Mouse (Mus musculus): Measurements from ENCODE around the gene Paqr5. TPM values are rescaled to one million over a fixed set of nuclear protein-coding genes. Genes with fewer than 3 reads are reported as not detected.

The Paqr5 gene
- 0.19 and 0.29 TPM in 2 replicates for polyA plus RNA-seq (2012; rRNA removed)

DNA sequence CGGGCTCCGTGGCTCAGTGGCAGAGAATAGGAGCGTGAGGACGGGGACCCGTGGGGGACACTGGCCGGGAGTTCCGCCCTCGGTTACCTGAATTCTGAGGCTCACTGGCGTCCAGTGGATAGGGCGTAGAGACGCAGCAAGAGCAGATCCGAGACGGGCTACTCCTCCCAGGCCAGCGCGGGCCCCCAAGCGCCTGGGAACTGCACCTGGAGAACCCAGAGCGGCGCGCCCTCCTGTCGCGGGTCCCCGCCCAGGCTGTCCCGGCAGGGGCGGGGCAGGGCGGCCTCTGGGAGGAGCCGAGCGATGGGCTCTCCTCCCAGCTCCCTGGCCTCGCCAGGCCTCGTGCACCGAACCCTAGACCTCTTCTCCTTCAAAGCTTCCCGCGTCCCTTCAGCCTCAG is at the start of gene Paqr5:
Gene Paqr5, minus strand, starts transcription at position 257 of the 400 bp plus-strand sequence.

GRCm38 (mm10) chr9:61946623-61947401 is 79.8 kb downstream of the Paqr5 start, which contains the start of gene Kif23:
Kif23 (minus strand) TSS chr9:61946774.

DNA sequence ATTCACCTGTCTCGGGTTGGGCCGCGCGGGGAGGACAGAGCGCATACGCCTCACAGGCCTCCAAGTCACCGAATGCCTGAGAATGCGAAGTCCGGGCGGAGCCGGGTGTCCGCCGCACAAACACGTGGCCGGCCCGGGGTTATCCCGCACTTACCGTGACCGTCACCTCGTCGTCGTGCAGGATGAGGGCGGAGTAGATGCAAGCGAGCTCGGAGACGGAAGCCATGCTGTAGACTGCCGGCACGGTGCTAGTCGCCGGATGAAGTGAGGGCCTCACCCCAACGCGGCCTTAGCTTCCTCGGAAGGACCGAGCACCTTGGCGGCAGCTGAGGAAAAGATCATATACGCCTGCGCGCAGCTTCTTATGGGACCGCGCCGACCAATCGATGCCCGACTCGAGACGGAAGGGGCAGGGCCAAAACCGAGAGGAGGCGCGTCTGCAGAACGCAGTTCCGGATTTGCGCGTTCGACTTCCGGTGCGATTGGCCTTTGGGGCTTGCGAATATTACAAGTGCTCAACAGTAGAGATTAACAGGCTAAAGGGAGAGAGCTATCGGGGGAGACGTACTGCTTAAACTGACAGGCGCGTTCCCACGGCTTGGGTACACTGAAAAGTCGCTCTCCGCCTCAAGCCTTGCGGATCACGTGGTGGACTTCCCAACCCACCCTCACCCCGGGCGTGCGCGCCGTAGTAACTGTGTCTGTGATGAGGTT is 112.3 kb downstream of the Paqr5 start, which contains the start of gene Rplp1:
Gene Rplp1, minus strand, starts transcription at position 340 of the 714 bp plus-strand sequence.

Other genes starting within 250 kb of the Paqr5 start
- gene Rplp1, start 112.3 kb downstream of the Paqr5 start, polyA plus RNA-seq (2012; rRNA removed): 5,257 and 5,525 TPM in 2 replicates
- 11.5 and 11.7 TPM in 2 replicates for gene Kif23, start 80.1 kb downstream of the Paqr5 start, polyA plus RNA-seq (2012; rRNA removed)
- gene Glce, start 95.8 kb upstream of the Paqr5 start, polyA plus RNA-seq (2012; rRNA removed): 14.2 and 15.1 TPM in 2 replicates

Data from central nervous system, embryonic 18 days (tissue).